Mouse (Mus musculus) liver, embryonic 14.5 days (tissue): Measurements from ENCODE around the gene Gm10944.

Source experiments
- CTCF ChIP-seq: IDR thresholded peaks from 2 replicates; pipeline ENCODE4 v1.5.1; 2016; ENCODE audit warnings: antibody characterized with exemption, low read depth, control low read depth
- EP300 ChIP-seq: IDR thresholded peaks from 2 replicates; pipeline ENCODE4 v1.6.1; 2016; ENCODE audit warnings: antibody characterized with exemption, low read depth

DNA sequence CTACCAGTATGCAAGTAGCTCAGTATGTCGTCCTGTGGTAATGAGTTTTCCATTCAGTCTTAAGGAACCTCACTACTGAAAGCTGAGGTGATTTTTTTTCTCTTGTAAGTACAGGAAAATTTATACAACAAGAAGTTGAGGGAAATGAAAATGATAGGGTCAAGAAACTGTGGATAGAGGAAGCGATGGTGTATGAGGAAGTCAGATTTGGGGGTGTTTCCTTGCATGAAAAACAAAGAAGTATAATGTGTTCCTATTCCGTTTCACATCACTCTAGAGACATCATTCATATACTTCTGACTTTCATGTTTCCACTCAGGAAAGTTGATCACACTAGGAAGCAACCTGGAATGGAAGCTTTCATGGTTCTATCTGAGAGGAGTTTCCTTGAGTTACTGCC is 21.2 kb upstream of the Gm10944 start:
- no peak for TF ChIP-seq CTCF
- no peak for TF ChIP-seq EP300
